Mouse (Mus musculus) retina, postnatal 7 days (tissue): ENCODE measurements at regions not wholly inside any gene's neighbourhood (a gene's known extent, or its start where the extent isn't known, plus 50 kb on each side); places are given as distances from the start of the nearest gene placed in this dataset.

Source experiments
- DNase-seq: peaks from one replicate; pipeline ENCODE4 v3.0.0-alpha.2; 2012; ENCODE audit warnings: low read depth, low spot score

GRCm38 (mm10) chr10:19140628-19141027, 125.2 kb upstream of the Tnfaip3 start:
- DNase-seq: no peak

- no peak for DNase-seq
These were observed 123.8 kb upstream of the Tnfaip3 start for GRCm38 (mm10) chr10:19139234-19139633.

GRCm38 (mm10) chr10:19138258-19138657, 122.8 kb upstream of the Tnfaip3 start:
- no peak for DNase-seq

GRCm38 (mm10) chr10:19127581-19128291, 112.3 kb upstream of the Tnfaip3 start:
- DNase-seq: no peak

GRCm38 (mm10) chr10:19126922-19127321, 111.5 kb upstream of the Tnfaip3 start:
- no peak for DNase-seq

GRCm38 (mm10) chr10:19126438-19126837, 111.0 kb upstream of the Tnfaip3 start:
- DNase-seq: no peak

- DNase-seq: no peak
These were observed 108.2 kb upstream of the Tnfaip3 start for GRCm38 (mm10) chr10:19123691-19124090.

GRCm38 (mm10) chr10:19122221-19122620, 106.8 kb upstream of the Tnfaip3 start:
- DNase-seq: no peak

GRCm38 (mm10) chr10:19119281-19120049, 104.0 kb upstream of the Tnfaip3 start:
- no peak for DNase-seq

GRCm38 (mm10) chr10:19118569-19119280, 103.3 kb upstream of the Tnfaip3 start:
- no peak for DNase-seq

GRCm38 (mm10) chr10:19117071-19117605, 101.7 kb upstream of the Tnfaip3 start:
- DNase-seq: no peak

GRCm38 (mm10) chr10:19112459-19112858, 97.0 kb upstream of the Tnfaip3 start:
- DNase-seq: no peak

- no peak for DNase-seq
These were observed 89.8 kb upstream of the Tnfaip3 start for GRCm38 (mm10) chr10:19105231-19105681.

- DNase-seq: no peak
These were observed 89.3 kb upstream of the Tnfaip3 start for GRCm38 (mm10) chr10:19104671-19105203.

- DNase-seq: no peak
These were observed 84.2 kb upstream of the Tnfaip3 start for GRCm38 (mm10) chr10:19099369-19100285.

- DNase-seq: no peak
These were observed 78.8 kb upstream of the Tnfaip3 start for GRCm38 (mm10) chr10:19094297-19094696.

- DNase-seq: no peak
These were observed 78.2 kb upstream of the Tnfaip3 start for GRCm38 (mm10) chr10:19093689-19094088.

- DNase-seq: no peak
These were observed 76.5 kb upstream of the Tnfaip3 start for GRCm38 (mm10) chr10:19091949-19092348.

- no peak for DNase-seq
These were observed 75.7 kb upstream of the Tnfaip3 start for GRCm38 (mm10) chr10:19091110-19091509.

- DNase-seq: no peak
These were observed 71.5 kb upstream of the Tnfaip3 start for GRCm38 (mm10) chr10:19086995-19087394.

GRCm38 (mm10) chr10:19082136-19082535, 66.7 kb upstream of the Tnfaip3 start:
- no peak for DNase-seq
